7 mouse cellular contexts compared by ENCODE assay signal in the genomic region with DNA sequence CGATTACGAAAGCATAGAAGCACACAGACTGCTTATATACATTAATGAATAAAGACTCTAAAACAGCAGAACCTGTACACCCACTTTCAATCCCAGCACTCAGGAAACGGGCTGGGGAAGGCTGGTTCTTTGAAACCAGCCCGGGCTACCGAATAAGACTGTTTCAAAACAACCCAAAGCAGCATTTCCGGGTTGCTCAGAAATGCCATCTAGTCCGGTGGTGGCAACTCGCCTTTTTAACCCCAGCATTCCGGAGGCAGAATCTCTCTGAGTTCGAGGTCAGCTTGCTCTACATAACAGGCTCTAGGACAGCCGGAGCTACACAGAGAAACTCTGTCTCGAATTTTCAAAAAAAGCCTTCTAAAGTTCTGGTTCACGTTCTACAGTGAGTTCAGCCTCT. TPM values are rescaled to one million over a fixed set of nuclear protein-coding genes. Genes with fewer than 3 reads are reported as not detected.
DNase-seq lines count a peak whose midpoint lies in the region; ATAC-seq and TF ChIP-seq lines count a peak whose summit lies in the region.

No protein-coding gene starts in this region.

- peak overlapping the region; percentile 68 for H3K9ac ChIP-seq in limb, embryonic 12.5 days (replicated peaks)
- H3K9ac ChIP-seq in stomach, embryonic 15.5 days: peak overlapping the region; percentile 17; the same call in 1 of the 2 replicates

- H3K27ac ChIP-seq in embryonic fibroblast, embryonic 13.5 days (ENCODE audit: insufficient read depth, low read length): no peak overlapping the region
- no peak overlapping the region for H3K27ac ChIP-seq in limb, embryonic 12.5 days
- no peak overlapping the region for H3K27ac ChIP-seq in stomach, embryonic 15.5 days

- H3K4me1 ChIP-seq in megakaryocyte, embryonic 14.5 days: peaks cover 58% of the 10 kb centered on the region
- peaks cover 2% of the 10 kb centered on the region for H3K4me1 ChIP-seq in embryonic fibroblast, embryonic 13.5 days (ENCODE audit: control insufficient read depth, insufficient read depth, low read length)
- peaks cover 21% of the 10 kb centered on the region for H3K4me1 ChIP-seq in limb, embryonic 12.5 days (replicated peaks)
- H3K4me1 ChIP-seq in stomach, embryonic 15.5 days: peaks cover 34% of the 10 kb centered on the region

- H3K27me3 ChIP-seq in megakaryocyte, embryonic 14.5 days (replicated peaks): peaks cover 2% of the 10 kb centered on the region
- peaks cover 16% of the 10 kb centered on the region for H3K27me3 ChIP-seq in limb, embryonic 12.5 days
- H3K27me3 ChIP-seq in stomach, embryonic 15.5 days (replicated peaks): no peaks in the 10 kb centered on the region

- H3K9me3 ChIP-seq in megakaryocyte, embryonic 14.5 days: no peaks in the 10 kb centered on the region
- no peaks in the 10 kb centered on the region for H3K9me3 ChIP-seq in limb, embryonic 12.5 days
- H3K9me3 ChIP-seq in stomach, embryonic 15.5 days: no peaks in the 10 kb centered on the region

- ATAC-seq in megakaryocyte, adult 5-6 weeks (ENCODE audit: poor library complexity, severe bottlenecking): no peak
- no peak for ATAC-seq in limb, embryonic 12.5 days (ENCODE audit: insufficient number of reproducible peaks, insufficient read depth, low FRiP score, low TSS enrichment, low read depth)
- no peak for ATAC-seq in stomach, embryonic 15.5 days (ENCODE audit: insufficient read depth, low FRiP score, low read depth)

- TF ChIP-seq CTCF in embryonic fibroblast, embryonic 13.5 days (IDR thresholded peaks at IDR 0.05; ENCODE audit: borderline replicate concordance, insufficient read depth, low read length): no peak

- no peak for TF ChIP-seq POLR2A in embryonic fibroblast, embryonic 13.5 days (IDR thresholded peaks at IDR 0.05; ENCODE audit: low read depth, low read length)

- peak overlapping the region; percentile 98 for H3K4me2 ChIP-seq in limb, embryonic 12.5 days
- H3K4me2 ChIP-seq in stomach, embryonic 15.5 days: peak overlapping the region; percentile 97

- no peak for DNase-seq in right cerebral cortex, postnatal 25 days
- no peak for DNase-seq in frontal cortex, postnatal 25 days (ENCODE audit: low spot score in 2 of 2)

- 22% methylated on average over 13 of the region's 13 CpGs for WGBS in limb, embryonic 12.5 days
- 13% methylated on average over 13 of the region's 13 CpGs for WGBS in stomach, embryonic 15.5 days

- peaks cover 39% of the 10 kb centered on the region for H3K36me3 ChIP-seq in megakaryocyte, embryonic 14.5 days (replicated peaks; ENCODE audit: low read length)
- H3K36me3 ChIP-seq in limb, embryonic 12.5 days: peaks cover 41% of the 10 kb centered on the region
- peaks cover 8% of the 10 kb centered on the region; the same call in 1 of the 2 replicates for H3K36me3 ChIP-seq in stomach, embryonic 15.5 days

- H3K4me3 ChIP-seq in megakaryocyte, embryonic 14.5 days (replicated peaks): peak overlapping the region; percentile 93
- H3K4me3 ChIP-seq in embryonic fibroblast, embryonic 13.5 days (ENCODE audit: insufficient read depth, low read length): peak overlapping the region; percentile 52
- peak overlapping the region; percentile 75 for H3K4me3 ChIP-seq in limb, embryonic 12.5 days (replicated peaks)
- H3K4me3 ChIP-seq in stomach, embryonic 15.5 days (replicated peaks): peak overlapping the region; percentile 82

RNA-seq across cellular contexts. Expression of gene Cd3eap, which starts 0.6 kb away (rescaled TPM):
- polyA plus RNA-seq in megakaryocyte, embryonic 14.5 days (2012; ENCODE audit: insufficient read depth, low replicate concordance): 13.3 and 50.4 TPM in 2 replicates
- 3.4 TPM in 2 replicates for total RNA-seq in megakaryocyte, adult 5-6 weeks (2015)
- 9.0 and 11.5 TPM in 2 replicates for total RNA-seq in megakaryocyte, adult 5-6 weeks (2017)
- polyA plus RNA-seq in embryonic fibroblast, embryonic 13.5 days (2011; ENCODE audit: insufficient read length, low read depth, missing spikeins): 13.3 and 13.4 TPM in 2 replicates
- polyA plus RNA-seq in limb, embryonic 12.5 days (2016; fragmentation: Nextera tagmentation; extraction: Ambion mirVana): 28.4 TPM in 2 replicates
- 24.9 and 26.1 TPM in 2 replicates for polyA plus RNA-seq in stomach, embryonic 15.5 days (2015; fragmentation: Nextera tagmentation; extraction: Ambion mirVana)

RNA-seq across cellular contexts. Expression of gene Ppp1r13l, which starts 0.9 kb away (rescaled TPM):
- polyA plus RNA-seq in megakaryocyte, embryonic 14.5 days (2012; ENCODE audit: insufficient read depth, low replicate concordance): 21.5 and 54.3 TPM in 2 replicates
- 4.1 and 4.2 TPM in 2 replicates for total RNA-seq in megakaryocyte, adult 5-6 weeks (2015)
- total RNA-seq in megakaryocyte, adult 5-6 weeks (2017): 0.45 TPM in 1 of 2 replicates, not detected in the other
- polyA plus RNA-seq in embryonic fibroblast, embryonic 13.5 days (2011; ENCODE audit: insufficient read length, low read depth, missing spikeins): 11.0 and 12.5 TPM in 2 replicates
- 7.1 and 9.3 TPM in 2 replicates for polyA plus RNA-seq in limb, embryonic 12.5 days (2016; fragmentation: Nextera tagmentation; extraction: Ambion mirVana)
- 7.8 and 8.9 TPM in 2 replicates for polyA plus RNA-seq in stomach, embryonic 15.5 days (2015; fragmentation: Nextera tagmentation; extraction: Ambion mirVana)

RNA-seq across cellular contexts. Expression of gene Ercc1, which starts 14.1 kb away (rescaled TPM):
- 36.5 and 52.2 TPM in 2 replicates for polyA plus RNA-seq in megakaryocyte, embryonic 14.5 days (2012; ENCODE audit: insufficient read depth, low replicate concordance)
- total RNA-seq in megakaryocyte, adult 5-6 weeks (2015): 18.9 and 26.4 TPM in 2 replicates
- total RNA-seq in megakaryocyte, adult 5-6 weeks (2017): 17.5 and 21.4 TPM in 2 replicates
- polyA plus RNA-seq in embryonic fibroblast, embryonic 13.5 days (2011; ENCODE audit: insufficient read length, low read depth, missing spikeins): 44.9 and 52.2 TPM in 2 replicates
- polyA plus RNA-seq in limb, embryonic 12.5 days (2016; fragmentation: Nextera tagmentation; extraction: Ambion mirVana): 92.3 and 105 TPM in 2 replicates
- 63.7 and 66.5 TPM in 2 replicates for polyA plus RNA-seq in stomach, embryonic 15.5 days (2015; fragmentation: Nextera tagmentation; extraction: Ambion mirVana)

RNA-seq across cellular contexts. Expression of gene Ercc2, which starts 23.2 kb away (rescaled TPM):
- polyA plus RNA-seq in megakaryocyte, embryonic 14.5 days (2012; ENCODE audit: insufficient read depth, low replicate concordance): 24.2 and 30.8 TPM in 2 replicates
- total RNA-seq in megakaryocyte, adult 5-6 weeks (2015): 4.9 and 5.7 TPM in 2 replicates
- total RNA-seq in megakaryocyte, adult 5-6 weeks (2017): 12.6 and 19.2 TPM in 2 replicates
- polyA plus RNA-seq in embryonic fibroblast, embryonic 13.5 days (2011; ENCODE audit: insufficient read length, low read depth, missing spikeins): 14.3 and 22.7 TPM in 2 replicates
- polyA plus RNA-seq in limb, embryonic 12.5 days (2016; fragmentation: Nextera tagmentation; extraction: Ambion mirVana): 22.9 and 23.8 TPM in 2 replicates
- 13.5 and 14.8 TPM in 2 replicates for polyA plus RNA-seq in stomach, embryonic 15.5 days (2015; fragmentation: Nextera tagmentation; extraction: Ambion mirVana)

RNA-seq across cellular contexts. Expression of gene Klc3, which starts 45.3 kb away (rescaled TPM):
- polyA plus RNA-seq in megakaryocyte, embryonic 14.5 days (2012; ENCODE audit: insufficient read depth, low replicate concordance): 1.3 TPM in 1 of 2 replicates, not detected in the other
- total RNA-seq in megakaryocyte, adult 5-6 weeks (2015): 0.09 TPM in 1 of 2 replicates, not detected in the other
- not detected in 2 replicates for total RNA-seq in megakaryocyte, adult 5-6 weeks (2017)
- 5.3 and 6.3 TPM in 2 replicates for polyA plus RNA-seq in embryonic fibroblast, embryonic 13.5 days (2011; ENCODE audit: insufficient read length, low read depth, missing spikeins)
- polyA plus RNA-seq in limb, embryonic 12.5 days (2016; fragmentation: Nextera tagmentation; extraction: Ambion mirVana): 6.7 and 7.8 TPM in 2 replicates
- polyA plus RNA-seq in stomach, embryonic 15.5 days (2015; fragmentation: Nextera tagmentation; extraction: Ambion mirVana): 9.7 and 10.4 TPM in 2 replicates
